Mouse (Mus musculus): ENCODE measurements at regions not wholly inside any gene's neighbourhood (a gene's known extent, or its start where the extent isn't known, plus 50 kb on each side); places are given as distances from the start of the nearest gene placed in this dataset.
"Not testable (repeated sequence)": the region's sequence is repeated elsewhere in the genome, so short reads cannot be mapped to it uniquely, and the experiment has no call there.

DNA sequence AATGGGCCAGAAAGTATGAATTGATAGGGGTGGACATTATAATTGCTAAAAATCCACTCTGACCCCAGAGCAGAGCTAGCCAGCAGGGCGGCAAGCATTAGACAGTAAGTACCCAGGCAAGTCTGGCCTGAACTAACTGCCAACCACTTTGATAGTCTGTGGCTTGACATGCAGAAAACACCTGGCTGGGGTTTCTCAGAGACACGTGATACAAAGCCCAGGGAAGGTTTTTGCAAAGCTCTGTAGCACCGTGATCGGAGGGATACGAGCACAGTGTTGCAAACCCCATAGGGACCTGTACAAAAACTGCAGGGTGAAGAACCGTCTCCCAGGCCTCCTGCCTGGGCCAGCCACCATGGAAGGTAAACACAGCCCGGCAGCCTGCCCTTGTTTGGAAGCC lies 131.9 kb downstream of the Dad1 start:
- Histone ChIP-seq H3K27ac (ENCODE audit: low read depth) (no peak overlapping the region), H3K9me3 (ENCODE audit: low read length) (no peaks in the 10 kb centered on the region), H3K9ac (replicated peaks) (no peak overlapping the region), H3K4me3 (ENCODE audit: low read depth, low read length) (no peak overlapping the region), H3K4me2 (ENCODE audit: low read depth, low read length) (no peak overlapping the region), H3K4me1 (ENCODE audit: insufficient read depth) (no peaks in the 10 kb centered on the region), H3K36me3 (replicated peaks; ENCODE audit: insufficient read depth, low read length) (no peaks in the 10 kb centered on the region), H3K27me3 (ENCODE audit: insufficient read depth, low read length) (no peaks in the 10 kb centered on the region)
- no peak for DNase-seq
- no peak for ATAC-seq
- 56% methylated on average over 7 of the region's 7 CpGs for WGBS (ENCODE audit: insufficient replicate concordance)
- TF ChIP-seq EP300 (IDR thresholded peaks at IDR 0.05; ENCODE audit: low read depth) (no peak), CTCF (IDR thresholded peaks at IDR 0.05; ENCODE audit: low read depth) (no peak)

DNA sequence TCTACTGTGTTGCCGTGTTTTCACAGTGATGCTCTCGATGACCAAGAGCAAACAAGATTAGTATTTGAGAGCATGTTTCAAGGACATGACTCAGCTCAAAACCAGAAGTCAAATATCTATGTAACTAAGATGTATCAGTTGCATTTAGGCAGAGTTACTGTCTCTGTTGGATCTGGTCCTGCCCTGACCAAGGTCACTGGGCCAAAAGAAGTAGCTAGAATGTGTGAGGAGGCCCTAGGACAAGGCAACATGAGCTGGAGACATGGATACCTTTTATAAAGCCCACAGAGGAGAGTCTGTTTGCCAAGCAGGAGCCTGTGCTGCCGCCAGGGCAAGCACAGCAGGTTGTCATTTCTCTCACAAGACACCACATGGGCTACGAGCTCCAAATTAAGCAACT lies 132.6 kb downstream of the Dad1 start:
- 61% methylated on average over 4 of the region's 4 CpGs for WGBS (ENCODE audit: insufficient replicate concordance)
- no peaks in the 10 kb centered on the region for H3K9me3 ChIP-seq (ENCODE audit: low read length)
- H3K4me2 ChIP-seq (ENCODE audit: low read depth, low read length) = no peak overlapping the region
- H3K4me1 ChIP-seq (ENCODE audit: insufficient read depth) = no peaks in the 10 kb centered on the region
- no peak overlapping the region for H3K27ac ChIP-seq (ENCODE audit: low read depth)
- no peaks in the 10 kb centered on the region for H3K27me3 ChIP-seq (ENCODE audit: insufficient read depth, low read length)
- no peak overlapping the region for H3K9ac ChIP-seq (replicated peaks)
- no peak overlapping the region for H3K4me3 ChIP-seq (ENCODE audit: low read depth, low read length)
- DNase-seq = no peak
- no peak for ATAC-seq
- TF ChIP-seq EP300 (IDR thresholded peaks at IDR 0.05; ENCODE audit: low read depth) = no peak
- TF ChIP-seq CTCF (IDR thresholded peaks at IDR 0.05; ENCODE audit: low read depth) = no peak
- no peaks in the 10 kb centered on the region for H3K36me3 ChIP-seq (replicated peaks; ENCODE audit: insufficient read depth, low read length)

DNA sequence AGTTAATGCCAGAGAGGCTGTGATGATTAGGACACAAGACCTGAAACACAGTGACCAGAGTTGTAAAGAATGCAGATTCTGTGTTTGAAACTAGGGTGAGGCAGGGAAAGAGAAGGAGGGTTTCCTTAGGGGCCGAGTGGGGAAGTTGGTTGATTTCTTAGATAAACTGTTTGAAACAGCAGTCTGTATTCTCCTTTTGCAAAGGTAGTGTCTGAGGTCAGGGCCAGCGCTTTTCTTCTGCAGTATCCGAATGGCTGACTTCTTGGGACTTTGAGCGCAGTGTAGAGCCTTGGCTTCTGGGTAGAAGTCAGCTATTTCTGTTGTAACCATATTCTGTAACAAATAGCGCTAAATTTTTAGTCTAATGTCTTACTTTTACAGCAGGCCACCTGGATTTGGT lies 133.7 kb downstream of the Dad1 start:
- Histone ChIP-seq H3K9ac (replicated peaks) (no peak overlapping the region), H3K9me3 (ENCODE audit: low read length) (no peaks in the 10 kb centered on the region), H3K27me3 (ENCODE audit: insufficient read depth, low read length) (no peaks in the 10 kb centered on the region), H3K4me2 (ENCODE audit: low read depth, low read length) (no peak overlapping the region), H3K36me3 (replicated peaks; ENCODE audit: insufficient read depth, low read length) (no peaks in the 10 kb centered on the region), H3K27ac (ENCODE audit: low read depth) (no peak overlapping the region), H3K4me3 (ENCODE audit: low read depth, low read length) (no peak overlapping the region), H3K4me1 (ENCODE audit: insufficient read depth) (no peaks in the 10 kb centered on the region)
- ATAC-seq = no peak
- WGBS (ENCODE audit: insufficient replicate concordance) = 78% methylated on average over 5 of the region's 5 CpGs
- TF ChIP-seq EP300 (IDR thresholded peaks at IDR 0.05; ENCODE audit: low read depth) (no peak), CTCF (IDR thresholded peaks at IDR 0.05; ENCODE audit: low read depth) (no peak)
- no peak for DNase-seq

DNA sequence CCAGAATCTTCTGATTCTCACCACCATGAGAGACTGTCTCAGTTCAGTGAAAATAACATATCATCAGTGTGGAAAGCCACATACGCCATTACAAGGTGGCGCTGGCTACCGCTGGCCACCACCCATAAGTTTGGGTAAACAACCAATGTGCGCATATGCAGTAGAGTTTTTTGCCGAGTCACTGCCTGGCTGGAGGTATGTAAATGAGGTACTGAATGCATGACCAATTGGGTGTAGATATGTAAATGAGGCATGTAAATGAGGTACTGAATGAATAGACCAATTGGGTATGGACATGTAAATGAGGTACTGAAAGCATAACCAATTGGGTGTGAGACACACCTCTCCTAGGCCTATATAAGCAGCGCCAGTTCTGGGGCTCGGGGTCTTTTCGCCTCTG lies 136.3 kb downstream of the Dad1 start:
- H3K9ac ChIP-seq (replicated peaks); H3K27me3 ChIP-seq (ENCODE audit: insufficient read depth, low read length); H3K27ac ChIP-seq (ENCODE audit: low read depth); ATAC-seq; H3K4me3 ChIP-seq (ENCODE audit: low read depth, low read length); H3K9me3 ChIP-seq (ENCODE audit: low read length); DNase-seq; H3K4me2 ChIP-seq (ENCODE audit: low read depth, low read length); H3K36me3 ChIP-seq (replicated peaks; ENCODE audit: insufficient read depth, low read length); H3K4me1 ChIP-seq (ENCODE audit: insufficient read depth): not testable (repeated sequence)
- 88% methylated on average over 8 of the region's 8 CpGs for WGBS (ENCODE audit: insufficient replicate concordance)

DNA sequence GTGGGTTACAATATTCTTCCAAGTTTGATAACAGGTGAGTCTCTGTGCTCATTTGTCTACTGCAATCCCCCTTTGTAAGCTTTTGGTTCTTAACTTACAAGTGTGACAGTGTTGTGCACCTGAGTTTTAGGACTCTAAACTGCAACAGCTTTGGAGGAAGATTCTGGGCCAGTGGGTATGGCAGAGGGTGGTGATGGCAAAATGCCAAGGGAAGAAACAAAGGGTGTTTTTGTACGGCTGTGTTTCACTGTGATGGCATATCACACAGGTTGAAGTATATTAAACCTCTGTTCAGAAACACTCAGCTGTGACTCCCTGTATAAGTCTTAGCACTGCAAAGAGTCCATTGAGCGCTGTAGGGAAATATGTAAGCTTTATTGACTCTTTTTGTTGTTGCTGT lies 140.7 kb downstream of the Dad1 start:
- H3K27me3 ChIP-seq (ENCODE audit: insufficient read depth, low read length) = no peaks in the 10 kb centered on the region
- TF ChIP-seq EP300 (IDR thresholded peaks at IDR 0.05; ENCODE audit: low read depth) (no peak), CTCF (IDR thresholded peaks at IDR 0.05; ENCODE audit: low read depth) (no peak)

DNA sequence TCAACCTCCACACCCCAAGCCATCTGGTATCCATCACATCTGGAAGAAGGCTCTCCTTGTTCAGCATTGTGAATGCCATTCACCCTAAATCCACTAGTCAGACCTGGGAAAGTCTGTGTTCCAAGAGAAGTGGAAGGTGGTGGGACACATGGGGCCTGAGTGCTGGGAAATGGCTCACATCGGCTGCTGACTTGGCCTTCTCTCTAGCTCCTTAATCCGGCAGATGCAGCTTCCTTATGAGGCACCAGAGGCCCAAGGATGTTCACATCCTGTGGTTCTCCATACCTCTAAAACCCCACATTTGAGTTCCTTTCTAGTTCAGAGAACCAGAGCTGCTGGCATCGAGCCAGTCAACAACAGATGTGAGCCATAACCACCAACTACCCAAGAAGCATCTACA lies 142.9 kb downstream of the Dad1 start:
- H3K27ac ChIP-seq (ENCODE audit: low read depth) = no peak overlapping the region
- no peak for TF ChIP-seq EP300 (IDR thresholded peaks at IDR 0.05; ENCODE audit: low read depth)
- no peak for TF ChIP-seq CTCF (IDR thresholded peaks at IDR 0.05; ENCODE audit: low read depth)
- ATAC-seq = no peak
- no peaks in the 10 kb centered on the region for H3K4me1 ChIP-seq (ENCODE audit: insufficient read depth)
- no peaks in the 10 kb centered on the region for H3K36me3 ChIP-seq (replicated peaks; ENCODE audit: insufficient read depth, low read length)
- no peak overlapping the region for H3K9ac ChIP-seq (replicated peaks)
- no peak overlapping the region for H3K4me2 ChIP-seq (ENCODE audit: low read depth, low read length)
- H3K9me3 ChIP-seq (ENCODE audit: low read length) = no peaks in the 10 kb centered on the region
- no peak for DNase-seq
- WGBS (ENCODE audit: insufficient replicate concordance) = 66% methylated on average over 3 of the region's 3 CpGs
- H3K4me3 ChIP-seq (ENCODE audit: low read depth, low read length) = no peak overlapping the region
- no peaks in the 10 kb centered on the region for H3K27me3 ChIP-seq (ENCODE audit: insufficient read depth, low read length)

More for the DNA sequence above, 140.7 kb downstream of the Dad1 start:
- Histone ChIP-seq H3K9ac (replicated peaks) (no peak overlapping the region), H3K4me2 (ENCODE audit: low read depth, low read length) (no peak overlapping the region), H3K36me3 (replicated peaks; ENCODE audit: insufficient read depth, low read length) (no peaks in the 10 kb centered on the region), H3K4me1 (ENCODE audit: insufficient read depth) (no peaks in the 10 kb centered on the region), H3K9me3 (ENCODE audit: low read length) (no peaks in the 10 kb centered on the region), H3K27ac (ENCODE audit: low read depth) (no peak overlapping the region), H3K4me3 (ENCODE audit: low read depth, low read length) (no peak overlapping the region)
- DNase-seq (no peak), ATAC-seq (no peak)
- WGBS (ENCODE audit: insufficient replicate concordance) = 70% methylated on average over 2 of the region's 2 CpGs

DNA sequence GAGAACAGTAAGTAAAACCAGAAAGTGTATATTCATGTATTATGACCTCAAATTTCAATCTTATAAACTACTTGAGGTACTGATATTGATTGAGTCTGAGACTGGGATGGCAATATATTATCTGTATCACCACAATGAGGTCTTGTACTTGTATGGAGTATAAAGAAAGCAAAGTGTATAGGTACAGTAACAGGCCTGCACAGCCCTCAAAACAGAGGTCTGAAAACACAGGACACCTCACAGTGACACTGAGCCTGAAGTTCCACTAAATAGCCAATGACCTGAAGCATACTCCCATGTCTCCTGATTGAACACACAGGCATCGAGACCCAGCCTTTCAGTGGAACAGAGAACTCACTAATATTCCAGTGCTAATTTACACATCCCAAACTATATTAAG lies 144.8 kb downstream of the Dad1 start:
- Histone ChIP-seq H3K27me3 (ENCODE audit: insufficient read depth, low read length) (no peaks in the 10 kb centered on the region), H3K36me3 (replicated peaks; ENCODE audit: insufficient read depth, low read length) (no peaks in the 10 kb centered on the region), H3K27ac (ENCODE audit: low read depth) (no peak overlapping the region), H3K4me3 (ENCODE audit: low read depth, low read length) (no peak overlapping the region), H3K9me3 (ENCODE audit: low read length) (no peaks in the 10 kb centered on the region), H3K9ac (replicated peaks) (no peak overlapping the region), H3K4me2 (ENCODE audit: low read depth, low read length) (no peak overlapping the region), H3K4me1 (ENCODE audit: insufficient read depth) (no peaks in the 10 kb centered on the region)
- 74% methylated on average over 1 of the region's 1 CpGs for WGBS (ENCODE audit: insufficient replicate concordance)
- ATAC-seq (no peak), DNase-seq (no peak)
- TF ChIP-seq EP300 (IDR thresholded peaks at IDR 0.05; ENCODE audit: low read depth) (no peak), CTCF (IDR thresholded peaks at IDR 0.05; ENCODE audit: low read depth) (no peak)
